In the genomic region with DNA sequence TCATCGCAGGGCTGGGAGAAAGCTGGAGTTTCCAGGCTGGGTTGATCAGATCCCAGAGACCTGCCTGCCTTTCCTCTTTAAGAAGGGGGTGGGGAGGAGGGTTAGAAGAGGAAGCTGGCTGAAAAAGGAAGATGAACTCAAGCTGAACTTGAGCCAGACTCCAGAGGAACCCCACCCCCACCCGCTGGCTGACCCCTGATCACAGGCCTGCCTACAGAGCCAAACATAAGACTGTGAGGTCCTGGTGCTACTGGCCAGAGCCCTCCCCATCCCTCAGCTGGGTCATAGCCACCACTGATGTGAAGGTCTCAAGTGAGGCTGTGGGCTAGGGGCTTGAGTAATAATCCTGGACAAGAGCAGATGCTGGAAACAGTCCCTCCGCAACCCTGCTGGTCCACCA, we compare ENCODE assay signal across 8 mouse cellular contexts. TPM values are rescaled to one million over a fixed set of nuclear protein-coding genes. Genes with fewer than 3 reads are reported as not detected.
DNase-seq lines count a peak whose midpoint lies in the region; ATAC-seq and TF ChIP-seq lines count a peak whose summit lies in the region.

No protein-coding gene starts in this region.

- H3K9me3 ChIP-seq in forebrain, embryonic 10.5 days, result no peaks in the 10 kb centered on the region
- H3K9me3 ChIP-seq in forebrain, postnatal 0 days (ENCODE audit: low read length), result no peaks in the 10 kb centered on the region
- no peaks in the 10 kb centered on the region for H3K9me3 ChIP-seq in kidney, embryonic 16.5 days (ENCODE audit: low read length)
- no peaks in the 10 kb centered on the region for H3K9me3 ChIP-seq in megakaryocyte, embryonic 14.5 days
- H3K9me3 ChIP-seq in hindbrain, embryonic 12.5 days (replicated peaks), result no peaks in the 10 kb centered on the region

- H3K4me3 ChIP-seq in forebrain, embryonic 10.5 days, result no peak overlapping the region
- no peak overlapping the region for H3K4me3 ChIP-seq in forebrain, postnatal 0 days (ENCODE audit: low read depth, low read length)
- no peak overlapping the region for H3K4me3 ChIP-seq in kidney, embryonic 16.5 days (ENCODE audit: low read length)
- peak overlapping the region; percentile 92 for H3K4me3 ChIP-seq in megakaryocyte, embryonic 14.5 days (replicated peaks)
- H3K4me3 ChIP-seq in hindbrain, embryonic 12.5 days, result no peak overlapping the region

- H3K36me3 ChIP-seq in forebrain, embryonic 10.5 days (replicated peaks), result no peaks in the 10 kb centered on the region
- H3K36me3 ChIP-seq in forebrain, postnatal 0 days (ENCODE audit: insufficient read depth), result no peaks in the 10 kb centered on the region
- no peaks in the 10 kb centered on the region for H3K36me3 ChIP-seq in kidney, embryonic 16.5 days (ENCODE audit: insufficient read depth, low read length)
- H3K36me3 ChIP-seq in megakaryocyte, embryonic 14.5 days (replicated peaks; ENCODE audit: low read length), result peaks cover 53% of the 10 kb centered on the region
- H3K36me3 ChIP-seq in hindbrain, embryonic 12.5 days, result no peaks in the 10 kb centered on the region

- H3K4me1 ChIP-seq in forebrain, embryonic 10.5 days, result peaks cover 26% of the 10 kb centered on the region
- no peaks in the 10 kb centered on the region for H3K4me1 ChIP-seq in forebrain, postnatal 0 days (ENCODE audit: insufficient read depth)
- peaks cover 65% of the 10 kb centered on the region for H3K4me1 ChIP-seq in kidney, embryonic 16.5 days (ENCODE audit: insufficient read depth, low read length)
- H3K4me1 ChIP-seq in megakaryocyte, embryonic 14.5 days, result peaks cover 92% of the 10 kb centered on the region
- peaks cover 6% of the 10 kb centered on the region; the same call in 1 of the 2 replicates for H3K4me1 ChIP-seq in hindbrain, embryonic 12.5 days

- 64% methylated on average over 3 of the region's 3 CpGs for WGBS in forebrain, embryonic 10.5 days
- WGBS in forebrain, postnatal 0 days, result 66% methylated on average over 3 of the region's 3 CpGs
- WGBS in kidney, embryonic 16.5 days, result 27% methylated on average over 3 of the region's 3 CpGs
- 53% methylated on average over 3 of the region's 3 CpGs for WGBS in hindbrain, embryonic 12.5 days

- TF ChIP-seq CTCF in forebrain, postnatal 0 days (IDR thresholded peaks at IDR 0.05; ENCODE audit: low read depth), result no peak

- ATAC-seq in forebrain, postnatal 0 days, result no peak
- ATAC-seq in kidney, embryonic 16.5 days (ENCODE audit: low FRiP score, low TSS enrichment), result peak; percentile 58; the same call in 1 of the 2 replicates
- ATAC-seq in hindbrain, embryonic 12.5 days (ENCODE audit: low FRiP score), result no peak

- H3K9ac ChIP-seq in forebrain, postnatal 0 days, result no peak overlapping the region
- H3K9ac ChIP-seq in kidney, embryonic 16.5 days (replicated peaks; ENCODE audit: low read length), result peak overlapping the region; percentile 57; the same call in 1 of the 2 replicates
- no peak overlapping the region for H3K9ac ChIP-seq in hindbrain, embryonic 12.5 days

- DNase-seq in forebrain, embryonic 10.5 days (ENCODE audit: extremely low spot score, low spot score), result no peak
- no peak for DNase-seq in forebrain, postnatal 0 days
- DNase-seq in heart, adult 18-20 months, result peak; percentile 60 to 70
- DNase-seq in T-cell, adult 2 months (ENCODE audit: low spot score), result no peak
- no peak for DNase-seq in cerebellum, postnatal 36 days

- H3K27ac ChIP-seq in forebrain, embryonic 10.5 days, result peak overlapping the region; percentile 17; the same call in 1 of the 2 replicates
- H3K27ac ChIP-seq in forebrain, postnatal 0 days (ENCODE audit: low read depth, low read length), result no peak overlapping the region
- H3K27ac ChIP-seq in kidney, embryonic 16.5 days (ENCODE audit: low read length), result peak overlapping the region; percentile 96
- H3K27ac ChIP-seq in hindbrain, embryonic 12.5 days, result no peak overlapping the region

- H3K27me3 ChIP-seq in forebrain, embryonic 10.5 days (ENCODE audit: poor library complexity, severe bottlenecking), result peaks cover 40% of the 10 kb centered on the region
- no peaks in the 10 kb centered on the region for H3K27me3 ChIP-seq in forebrain, postnatal 0 days (ENCODE audit: insufficient read depth, low read length)
- H3K27me3 ChIP-seq in kidney, embryonic 16.5 days (ENCODE audit: insufficient read depth, low read length), result no peaks in the 10 kb centered on the region
- peaks cover 10% of the 10 kb centered on the region for H3K27me3 ChIP-seq in megakaryocyte, embryonic 14.5 days (replicated peaks)
- peaks cover 22% of the 10 kb centered on the region for H3K27me3 ChIP-seq in hindbrain, embryonic 12.5 days

- no peak overlapping the region for H3K4me2 ChIP-seq in forebrain, postnatal 0 days (ENCODE audit: low read depth)
- H3K4me2 ChIP-seq in kidney, embryonic 16.5 days (replicated peaks; ENCODE audit: low read depth, low read length), result 0 out of 2 replicates have a peak overlapping the region, but pooled peaks have one; percentile 52
- no peak overlapping the region for H3K4me2 ChIP-seq in hindbrain, embryonic 12.5 days (replicated peaks)

RNA-seq across cellular contexts. Expression of gene Neurl3, which starts 3.8 kb away (rescaled TPM):
- polyA plus RNA-seq in forebrain, embryonic 10.5 days (2016; fragmentation: Nextera tagmentation; extraction: Ambion mirVana), result 0.32 and 0.37 TPM in 2 replicates
- total RNA-seq in forebrain, postnatal 0 days (2014; rRNA removed), result 0.43 and 0.54 TPM in 2 replicates
- polyA plus RNA-seq in forebrain, postnatal 0 days (2015; fragmentation: Nextera tagmentation; extraction: Ambion mirVana), result 0.53 and 0.85 TPM in 2 replicates
- 1 to 10 TPM; 3.2 to 3.4 TPM for total RNA-seq in heart, adult 18-20 months (2021)
- polyA plus RNA-seq in kidney, embryonic 16.5 days (2015; fragmentation: Nextera tagmentation; extraction: Ambion mirVana), result 18.4 TPM in 2 replicates
- polyA plus RNA-seq in megakaryocyte, embryonic 14.5 days (2012; ENCODE audit: insufficient read depth, low replicate concordance), result 10.2 and 15.0 TPM in 2 replicates
- polyA plus RNA-seq in hindbrain, embryonic 12.5 days (2016; fragmentation: Nextera tagmentation; extraction: Ambion mirVana), result 0.52 and 0.77 TPM in 2 replicates

RNA-seq across cellular contexts. Expression of gene Uggt1, which starts 26.1 kb away (rescaled TPM):
- polyA plus RNA-seq in forebrain, embryonic 10.5 days (2016; fragmentation: Nextera tagmentation; extraction: Ambion mirVana), result 52.1 and 53.6 TPM in 2 replicates
- 38.6 and 54.1 TPM in 2 replicates for total RNA-seq in forebrain, postnatal 0 days (2014; rRNA removed)
- 19.2 and 24.5 TPM in 2 replicates for polyA plus RNA-seq in forebrain, postnatal 0 days (2015; fragmentation: Nextera tagmentation; extraction: Ambion mirVana)
- total RNA-seq in heart, adult 18-20 months (2021), result 10 to 100 TPM; 26.3 to 28.2 TPM
- 61.3 and 69.0 TPM in 2 replicates for polyA plus RNA-seq in kidney, embryonic 16.5 days (2015; fragmentation: Nextera tagmentation; extraction: Ambion mirVana)
- polyA plus RNA-seq in megakaryocyte, embryonic 14.5 days (2012; ENCODE audit: insufficient read depth, low replicate concordance), result 3.3 and 3.4 TPM in 2 replicates
- 60.2 and 61.0 TPM in 2 replicates for polyA plus RNA-seq in hindbrain, embryonic 12.5 days (2016; fragmentation: Nextera tagmentation; extraction: Ambion mirVana)

RNA-seq across cellular contexts. Expression of gene Arid5a, which starts 36.9 kb away (rescaled TPM):
- 2.9 TPM in 2 replicates for polyA plus RNA-seq in forebrain, embryonic 10.5 days (2016; fragmentation: Nextera tagmentation; extraction: Ambion mirVana)
- total RNA-seq in forebrain, postnatal 0 days (2014; rRNA removed), result 3.9 and 9.8 TPM in 2 replicates
- 2.2 and 3.4 TPM in 2 replicates for polyA plus RNA-seq in forebrain, postnatal 0 days (2015; fragmentation: Nextera tagmentation; extraction: Ambion mirVana)
- 10 to 100 TPM; 10.8 to 12.7 TPM for total RNA-seq in heart, adult 18-20 months (2021)
- 6.5 and 7.9 TPM in 2 replicates for polyA plus RNA-seq in kidney, embryonic 16.5 days (2015; fragmentation: Nextera tagmentation; extraction: Ambion mirVana)
- 4.4 and 17.4 TPM in 2 replicates for polyA plus RNA-seq in megakaryocyte, embryonic 14.5 days (2012; ENCODE audit: insufficient read depth, low replicate concordance)
- polyA plus RNA-seq in hindbrain, embryonic 12.5 days (2016; fragmentation: Nextera tagmentation; extraction: Ambion mirVana), result 3.6 and 3.8 TPM in 2 replicates

Comparison
In these comparisons a context has a peak if more than half of its experiments do, and no peak if none do; other contexts are left out.
1. H3K27ac ChIP-seq: peak in forebrain, embryonic 10.5 days (single experiment) and kidney, embryonic 16.5 days (single experiment); none in forebrain, postnatal 0 days (single experiment) and hindbrain, embryonic 12.5 days (single experiment).
2. DNase-seq: peak in heart, adult 18-20 months (2 of 2); none in forebrain, embryonic 10.5 days (single experiment), forebrain, postnatal 0 days (single experiment), T-cell, adult 2 months (single experiment) and cerebellum, postnatal 36 days (0 of 2).